Mouse (Mus musculus) cerebellum, adult 2 months (tissue): ENCODE results near the gene Tbc1d22b.

ENCODE experiments used
- CTCF ChIP-seq: fragments of 200-500 bp; IDR thresholded peaks from 2 replicates; pipeline ENCODE4 v1.5.1; 2011; ENCODE audit warnings: low read depth, mild to moderate bottlenecking, control low read depth, low read length, moderate library complexity, borderline replicate concordance; ENCODE audit not compliant: insufficient read depth
- POLR2A ChIP-seq: fragments of 200-500 bp; IDR thresholded peaks from 2 replicates; pipeline ENCODE4 v1.6.1; 2011; ENCODE audit warnings: low read length, control low read depth, borderline replicate concordance; ENCODE audit not compliant: insufficient read depth

- TF ChIP-seq POLR2A (no peak), CTCF (no peak)
Measured at GRCm38 (mm10) chr17:29637377-29637776, 87.8 kb downstream of the Tbc1d22b start.
